Mouse (Mus musculus): ENCODE data around the gene Rcc2. TPM values are rescaled to one million over a fixed set of nuclear protein-coding genes. Genes with fewer than 3 reads are reported as not detected.

Gene Rcc2
- total RNA-seq, 2 experiments from 2014 or later: 74.7 to 84.4 TPM

DNA sequence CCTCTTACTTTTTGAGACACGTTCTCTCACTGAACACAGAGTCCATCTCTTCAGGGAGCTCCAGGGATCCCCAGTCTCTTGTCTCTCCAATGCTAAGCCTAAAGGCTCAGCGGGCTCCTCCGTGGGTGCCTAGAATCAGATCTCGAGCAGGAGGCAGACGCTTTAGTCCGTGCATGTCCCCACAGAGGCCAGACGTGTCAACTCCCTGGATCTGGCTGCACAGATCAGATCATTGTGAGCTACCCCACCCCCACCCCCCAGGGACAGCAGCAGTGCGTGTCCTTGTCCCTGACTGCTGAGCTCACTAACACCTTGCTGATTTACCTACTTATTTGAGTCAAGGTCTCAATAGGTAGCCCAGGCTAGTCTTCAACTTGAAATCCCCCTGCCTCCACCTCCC is 16.7 kb upstream of the Rcc2 start:
- DNase-seq (ENCODE audit: low spot score in 2 of 2): no peak
- intact Hi-C loops (cut with DNase I): loop anchor here (5.0 kb wide), 1 partner anchor 219 kb away; no protein-coding TSS in a partner anchor

GRCm38 (mm10) chr4:140684141-140684871 is 16.0 kb upstream of the Rcc2 start:
- intact Hi-C loops (cut with DNase I): loop anchor here (5.0 kb wide), 1 partner anchor 218 kb away; no protein-coding TSS in a partner anchor
- no peak for DNase-seq (ENCODE audit: low spot score in 2 of 2)

GRCm38 (mm10) chr4:140684881-140685303 is 15.4 kb upstream of the Rcc2 start:
- intact Hi-C loops (cut with DNase I): loop anchor here (5.0 kb wide), 1 partner anchor 217 kb away; no protein-coding TSS in a partner anchor
- no peak for DNase-seq (ENCODE audit: low spot score in 2 of 2)

- no peak for DNase-seq (ENCODE audit: low spot score in 2 of 2)
- intact Hi-C loops (cut with DNase I): no loop called here
These were observed 12.1 kb upstream of the Rcc2 start for GRCm38 (mm10) chr4:140688044-140688825.

DNA sequence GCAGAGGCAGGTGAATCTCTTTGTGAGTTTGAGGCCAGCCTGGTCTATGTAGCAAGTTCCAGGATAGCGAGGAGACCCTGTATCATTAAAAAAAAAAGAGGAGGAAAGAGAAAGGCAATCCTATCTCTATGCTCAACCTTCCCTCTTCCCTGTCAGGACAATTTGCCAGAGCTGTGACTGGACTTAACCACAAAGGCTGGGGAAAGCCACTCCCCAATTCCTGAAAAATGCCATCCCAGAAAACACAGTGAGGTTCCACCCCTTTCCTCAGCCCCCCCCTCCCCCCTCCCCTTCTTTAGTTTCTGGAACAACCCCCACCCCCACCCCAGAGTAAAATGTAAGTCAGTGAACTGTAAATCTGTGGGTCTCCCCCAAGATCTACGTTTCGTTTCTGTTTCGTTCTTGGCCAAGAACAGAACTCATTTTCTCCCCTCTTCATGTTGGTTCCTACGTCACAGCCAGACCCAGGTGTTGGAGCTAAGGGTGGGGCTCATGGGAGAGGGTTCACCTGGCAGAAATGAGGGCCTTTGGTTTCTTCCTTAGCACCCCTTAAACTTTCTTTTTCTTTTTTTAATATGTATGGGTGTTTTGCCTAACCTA is 11.4 kb upstream of the Rcc2 start:
- intact Hi-C loops (cut with DNase I): no loop called here
- no peak for DNase-seq (ENCODE audit: low spot score in 2 of 2)

DNA sequence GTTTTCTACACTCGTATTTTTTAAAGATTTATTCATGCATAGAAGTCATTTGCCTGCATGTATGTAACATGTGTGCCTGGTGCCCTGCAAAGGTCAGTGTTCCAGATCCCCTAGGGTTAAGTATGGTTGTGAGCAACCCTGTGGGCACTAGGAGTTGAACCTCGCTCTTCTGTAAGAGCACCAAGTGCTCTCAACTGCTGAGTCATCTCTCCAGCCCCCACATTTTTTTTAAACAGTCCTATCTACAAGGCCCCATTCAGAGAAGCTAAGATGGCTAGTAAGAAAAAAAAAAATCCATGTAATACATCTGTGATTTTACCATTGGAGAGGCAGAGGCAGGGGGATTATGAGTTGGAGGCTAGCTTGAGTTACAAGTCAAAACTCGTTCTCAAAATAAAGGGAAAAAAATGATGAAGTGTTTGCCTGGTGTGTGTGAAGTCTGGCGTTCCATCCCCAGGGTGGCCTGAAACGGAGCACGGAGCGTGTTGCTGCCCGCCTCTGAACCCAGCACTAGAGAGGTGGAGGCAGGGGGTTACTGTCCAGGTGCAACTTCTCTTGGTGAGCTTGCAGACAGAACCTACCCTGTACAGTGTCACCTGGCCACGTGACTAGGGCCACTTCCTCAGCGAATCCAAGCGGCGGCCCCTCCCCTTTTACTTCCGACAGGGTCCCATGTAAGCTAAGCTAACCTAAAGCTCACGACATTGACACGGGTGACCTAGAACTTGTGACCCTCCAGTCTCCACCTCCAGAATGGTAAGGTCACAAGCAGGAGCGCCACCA is 10.3 kb upstream of the Rcc2 start:
- intact Hi-C loops (cut with DNase I): no loop called here
- no peak for DNase-seq (ENCODE audit: low spot score in 2 of 2)

GRCm38 (mm10) chr4:140691481-140691880 is 8.9 kb upstream of the Rcc2 start:
- intact Hi-C loops (cut with DNase I): no loop called here
- DNase-seq (ENCODE audit: low spot score in 2 of 2): no peak

DNA sequence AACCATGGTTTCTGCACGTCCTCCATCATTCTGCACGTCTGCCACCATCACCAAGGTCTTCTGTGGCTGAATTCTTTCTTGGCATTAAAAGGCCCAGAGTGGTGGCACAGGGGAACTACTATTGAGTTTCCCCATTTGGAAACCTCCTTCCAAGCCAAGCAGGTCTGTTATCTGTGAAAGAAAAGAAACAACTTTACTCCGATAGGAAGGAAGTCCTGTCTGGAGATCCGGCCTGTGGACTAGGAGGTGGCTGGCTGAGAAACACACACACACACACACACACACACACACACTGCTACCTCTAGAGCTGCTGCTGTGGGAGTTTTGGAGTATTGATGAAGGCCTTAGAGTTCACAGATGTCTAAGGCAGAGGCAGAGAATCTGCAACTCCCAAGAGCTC is 6.8 kb upstream of the Rcc2 start:
- intact Hi-C loops (cut with DNase I): no loop called here
- no peak for DNase-seq (ENCODE audit: low spot score in 2 of 2)

DNA sequence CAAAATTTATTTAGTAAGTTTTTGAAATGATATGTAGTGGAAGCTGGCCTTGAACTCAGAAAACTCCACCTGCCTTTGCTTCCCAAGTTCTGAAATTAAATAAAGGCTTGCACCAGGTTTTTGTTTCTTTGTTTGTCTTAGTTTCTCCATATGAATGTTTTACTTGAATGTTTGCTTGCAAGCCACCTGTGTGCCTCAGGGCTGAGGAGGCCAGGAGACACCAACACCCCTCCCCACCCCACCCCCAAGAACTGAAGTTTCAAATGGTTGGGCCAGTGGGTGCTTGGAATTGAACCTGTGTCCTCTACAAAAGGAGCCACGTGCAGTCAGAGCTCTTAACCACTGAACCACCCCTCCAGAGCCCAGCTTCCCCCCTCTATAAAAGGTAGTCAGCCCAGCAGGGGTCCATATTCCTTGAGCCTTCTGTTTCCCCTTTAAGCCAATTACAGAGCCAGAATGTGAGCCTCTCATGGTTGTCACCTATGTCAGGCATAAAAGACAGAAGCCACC is 5.7 kb upstream of the Rcc2 start:
- intact Hi-C loops (cut with DNase I): no loop called here
- DNase-seq (ENCODE audit: low spot score in 2 of 2): no peak

DNA sequence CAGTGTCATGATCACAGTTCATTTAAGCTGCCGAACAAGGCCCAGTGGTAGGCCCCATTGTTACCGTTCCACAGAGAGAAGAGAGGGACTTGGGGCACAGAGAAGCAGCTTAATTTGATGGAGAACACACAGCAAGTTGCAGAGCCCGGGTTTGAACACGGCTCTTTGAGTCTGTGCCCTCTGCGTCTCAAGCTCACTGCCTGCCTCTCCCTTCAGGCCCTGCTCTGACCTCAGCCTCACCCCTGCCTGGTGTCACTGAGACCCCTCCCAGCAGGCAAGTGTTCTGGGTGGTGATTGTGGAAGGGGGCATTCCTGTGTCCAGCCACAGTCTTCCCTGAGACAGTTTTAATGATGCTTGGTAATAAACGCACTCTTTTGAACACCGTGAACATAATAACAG is 5.2 kb upstream of the Rcc2 start:
- DNase-seq (ENCODE audit: low spot score in 2 of 2): no peak

DNA sequence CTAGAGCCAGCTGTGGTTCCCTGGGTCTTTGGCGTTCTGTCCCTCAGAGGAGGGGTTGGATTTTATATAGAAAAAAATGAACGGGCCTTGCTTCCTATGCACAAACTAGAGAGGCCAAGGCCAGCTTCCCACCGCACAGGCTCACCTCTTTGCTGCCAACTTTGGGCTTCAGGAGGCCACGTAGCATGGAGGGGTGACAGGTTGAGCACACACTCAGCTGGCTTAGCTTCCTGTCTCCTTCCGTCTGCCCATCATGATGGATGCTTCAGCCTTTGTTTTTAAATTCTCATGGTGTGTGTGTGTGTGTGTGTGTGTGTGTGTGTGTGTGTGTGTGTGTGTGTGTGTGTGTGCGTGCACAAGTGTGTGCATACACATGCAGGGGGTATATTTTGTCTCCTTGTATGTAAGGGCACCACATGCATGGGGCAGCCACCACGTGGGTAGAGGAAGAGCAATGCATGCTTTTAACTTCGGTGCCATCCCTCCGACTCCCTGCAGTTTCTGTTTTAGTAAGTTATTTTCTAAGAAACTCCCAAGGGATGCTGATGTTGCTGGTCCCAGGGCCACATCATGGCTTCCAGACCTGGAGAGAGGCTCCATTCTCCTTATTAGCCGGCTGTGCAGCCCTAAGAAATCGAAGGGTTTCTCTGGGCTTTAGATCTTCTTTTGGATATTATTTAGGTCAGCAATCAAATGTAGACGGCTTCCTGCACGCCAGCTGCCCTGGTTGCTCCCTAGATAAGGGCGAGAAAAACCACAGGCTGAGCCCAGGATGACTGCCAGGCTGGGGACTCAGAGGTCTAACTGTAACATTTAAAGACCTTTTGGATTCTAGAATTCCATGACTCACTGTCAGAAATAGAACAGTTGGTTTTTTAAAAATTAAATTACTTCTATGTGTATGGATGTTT is 4.4 kb upstream of the Rcc2 start:
- no peak for DNase-seq (ENCODE audit: low spot score in 2 of 2)
- intact Hi-C loops (cut with DNase I): no loop called here

More for the DNA sequence above, 5.2 kb upstream of the Rcc2 start:
- intact Hi-C loops (cut with DNase I): no loop called here

DNA sequence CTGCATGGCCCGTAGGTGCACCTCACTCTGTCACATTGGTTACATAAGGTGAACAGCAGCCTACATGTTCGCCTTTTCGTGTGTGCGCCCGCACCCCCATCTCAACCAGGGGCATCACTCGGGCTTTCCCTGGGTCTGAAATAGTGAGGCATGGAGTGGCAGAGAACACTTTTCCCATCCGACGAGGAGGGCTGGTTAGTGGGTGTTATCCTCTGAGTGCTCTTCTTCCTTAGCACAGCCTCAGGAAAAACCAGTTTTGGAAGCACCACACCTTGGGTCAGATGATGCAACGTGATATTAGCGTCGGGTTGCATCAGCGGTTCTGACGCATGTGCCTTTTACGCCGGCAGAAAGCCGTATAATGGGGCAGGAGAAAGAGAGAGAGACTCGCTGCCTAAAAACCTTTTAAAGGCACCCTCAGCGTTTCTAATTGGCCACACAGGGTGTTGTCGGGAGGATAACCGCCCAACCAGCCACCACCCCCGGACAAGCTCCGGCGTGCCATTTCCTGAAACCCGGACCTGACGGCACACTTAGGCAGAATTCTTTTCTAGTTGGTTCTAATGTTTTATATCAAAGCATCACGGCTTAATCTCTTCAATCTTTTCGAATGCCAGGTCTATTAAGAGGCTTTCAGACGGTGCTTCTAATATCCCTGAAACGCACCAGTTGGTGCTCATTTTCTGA is 757 bp upstream of the Rcc2 start:
- intact Hi-C loops (cut with DNase I): loop anchor here (2.0 kb wide), 1 partner anchor 15 kb away; no protein-coding TSS in a partner anchor

DNA sequence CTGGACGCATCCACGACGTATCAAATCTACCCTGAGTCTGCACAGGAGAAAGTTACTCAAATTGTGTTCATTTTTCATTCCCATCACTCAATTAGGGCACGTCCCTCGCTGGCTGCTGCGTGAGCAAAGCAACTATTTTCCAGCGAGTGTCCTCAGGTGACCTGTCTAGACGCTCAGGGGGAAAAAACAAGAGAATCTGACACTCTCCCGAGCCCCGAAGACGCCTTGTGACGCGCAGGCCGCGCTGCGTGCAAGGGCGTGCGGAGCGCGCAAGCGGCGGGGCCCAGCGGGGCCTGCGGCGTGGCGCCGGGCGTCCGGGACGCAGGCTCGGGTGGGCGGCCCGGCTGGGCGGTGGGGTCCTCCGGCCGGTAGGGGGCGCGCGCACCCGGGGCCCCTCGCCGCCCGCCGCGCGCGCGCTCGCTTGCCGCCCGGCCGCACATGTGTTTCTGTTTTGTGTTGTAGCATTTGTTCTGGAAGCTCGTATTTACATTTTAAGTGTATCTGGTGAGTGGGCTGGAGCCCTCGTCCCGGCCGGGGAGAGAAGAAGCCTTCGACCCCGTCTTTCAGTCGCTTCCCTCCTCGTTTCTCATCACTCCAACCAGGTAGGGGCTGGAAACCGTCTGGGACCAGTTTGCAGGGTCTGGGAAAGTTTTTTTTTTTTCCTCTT is 841 bp downstream of the Rcc2 start:
- intact Hi-C loops (cut with DNase I): loop anchor here (2.0 kb wide), 1 partner anchor 14 kb away; no protein-coding TSS in a partner anchor
- peak; percentile 81 to 87 for DNase-seq (ENCODE audit: low spot score in 2 of 2)

More for the DNA sequence above, 757 bp upstream of the Rcc2 start:
- DNase-seq (ENCODE audit: low spot score in 2 of 2): peak; percentile 75 to 78

DNA sequence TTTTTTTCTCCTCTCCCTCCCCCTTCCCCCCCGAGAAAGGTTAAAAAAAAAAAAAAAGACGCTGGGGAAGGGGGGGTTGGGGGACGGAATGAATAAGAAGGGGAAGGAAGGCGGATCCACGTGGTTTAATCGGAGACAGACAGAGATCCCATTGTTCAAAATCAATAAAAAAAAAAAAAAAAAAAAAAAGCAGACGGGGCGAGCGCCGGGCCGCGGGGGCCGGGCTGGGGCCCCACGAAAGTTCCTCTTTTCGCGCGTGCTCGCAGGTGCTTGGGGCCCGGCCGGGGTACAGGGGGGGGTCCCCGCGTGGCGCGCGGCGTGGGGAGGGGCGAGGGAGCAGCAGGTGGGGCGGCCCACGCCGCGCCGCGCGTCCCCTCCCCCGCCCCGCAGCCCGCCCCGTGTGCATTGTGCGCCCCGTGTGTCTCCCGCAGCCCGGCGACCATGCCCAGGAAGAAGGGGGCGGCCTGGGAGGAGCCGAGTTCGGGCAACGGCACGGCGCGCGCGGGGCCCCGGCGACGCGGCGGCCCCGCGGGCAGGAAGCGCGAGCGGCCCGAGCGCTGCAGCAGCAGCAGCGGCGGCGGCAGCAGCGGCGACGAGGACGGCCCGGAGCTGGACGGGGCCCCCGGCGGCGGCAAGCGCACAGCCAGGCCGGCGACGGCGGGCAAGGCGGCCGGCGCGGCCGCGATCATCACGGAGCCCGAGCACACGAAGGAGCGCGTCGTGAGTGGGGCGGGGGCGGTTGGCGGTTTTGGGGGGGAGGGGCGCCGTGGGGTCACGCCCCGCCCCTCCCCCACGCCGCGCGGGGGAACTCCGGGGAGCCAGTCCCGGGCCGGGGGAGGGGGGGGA is 1.6 kb downstream of the Rcc2 start:
- intact Hi-C loops (cut with DNase I): loop anchor here (2.0 kb wide), 1 partner anchor 13 kb away; no protein-coding TSS in a partner anchor

DNA sequence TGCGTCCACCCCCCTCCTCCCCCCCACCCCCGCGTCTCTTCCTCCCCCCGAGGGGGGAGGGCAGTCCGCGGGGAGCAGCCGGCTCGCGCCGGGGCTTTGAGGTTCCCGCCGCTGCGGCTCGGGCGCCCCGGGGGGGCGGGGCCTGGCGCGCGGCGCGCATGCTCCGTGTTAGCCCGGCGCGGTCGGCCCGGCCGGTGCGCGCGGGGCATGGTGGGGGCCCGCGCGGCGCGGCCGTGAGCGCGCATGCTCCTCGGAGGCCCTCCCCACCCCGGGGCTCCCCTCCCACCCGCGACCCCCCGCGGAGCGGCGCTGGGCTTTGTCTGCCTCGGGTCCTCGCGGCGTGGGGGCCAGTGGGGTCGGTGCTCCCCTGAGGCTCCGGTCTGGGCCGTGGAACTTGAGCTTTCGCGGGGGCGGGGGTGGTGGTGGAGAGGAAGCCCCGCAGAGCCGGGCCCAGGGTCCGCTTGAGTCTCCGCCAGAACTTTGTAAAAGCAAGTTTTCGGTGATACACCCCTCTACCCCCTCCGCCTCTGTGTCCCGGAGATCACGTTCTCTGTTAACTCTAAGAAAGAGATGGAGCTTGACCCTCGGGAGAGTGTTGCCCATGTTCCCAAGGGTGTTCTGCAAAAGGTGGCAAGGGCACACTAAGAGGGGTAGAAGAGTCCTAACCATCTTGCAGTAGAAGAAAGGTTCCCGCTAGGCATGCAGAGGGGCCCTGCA is 2.4 kb downstream of the Rcc2 start:
- intact Hi-C loops (cut with DNase I): no loop called here
- peak; percentile 77 to 85 for DNase-seq (ENCODE audit: low spot score in 2 of 2)

More for the DNA sequence above, 1.6 kb downstream of the Rcc2 start:
- DNase-seq (ENCODE audit: low spot score in 2 of 2): peak in 1 of 2 experiments; percentile 53

DNA sequence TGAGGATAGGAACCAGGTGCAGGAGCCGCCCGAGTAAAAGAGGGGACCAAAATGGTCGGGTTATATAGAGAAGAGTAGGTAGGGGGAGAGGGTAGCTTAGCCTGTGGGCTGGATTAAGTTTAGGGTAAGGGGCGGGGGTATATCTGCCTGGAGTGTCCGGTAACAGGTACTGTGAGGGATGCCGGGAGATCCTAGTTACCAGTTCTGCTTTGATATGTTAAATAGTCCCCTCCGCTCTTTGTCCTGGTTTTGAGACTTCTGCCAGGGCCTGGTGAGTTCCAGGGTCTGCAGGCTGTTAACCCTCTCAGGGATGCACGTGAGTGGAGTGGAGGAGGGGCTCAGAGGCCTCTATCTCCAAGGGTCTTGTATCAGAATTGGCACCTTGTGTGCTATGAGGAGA is 3.3 kb downstream of the Rcc2 start:
- no peak for DNase-seq (ENCODE audit: low spot score in 2 of 2)
- intact Hi-C loops (cut with DNase I): no loop called here

Data from left cerebral cortex, postnatal 36 days (tissue).